Mouse (Mus musculus) neutrophil, adult 59 days (primary cell): ENCODE data around the gene Nradd. TPM values are rescaled to one million over a fixed set of nuclear protein-coding genes. Genes with fewer than 3 reads are reported as not detected.

Source experiments
- total RNA-seq, 2 experiments: library from RNA; stranded (reverse); gene quantifications; 1 replicate in 1 of 2; 2 replicates in 1 of 2; pipeline ENCODE4 v1.2.4; 2023

Nradd gene
- 10 to 100 TPM in 1 of 2 experiments, 1 to 10 TPM in 1; 9.9 to 13.9 TPM for total RNA-seq

GRCm38 (mm10) chr9:110624361-110625166 lies at the start of gene Nradd:
Gene Nradd (minus strand): TSS chr9:110624452.

GRCm38 (mm10) chr9:110656249-110657221 lies 32.3 kb upstream of the Nradd start, which contains the start of gene Ccdc12:
Gene Ccdc12 (plus strand): TSS chr9:110656503.

GRCm38 (mm10) chr9:110653655-110654461 lies 29.6 kb upstream of the Nradd start, which contains the start of gene Nbeal2:
Gene Nbeal2 (minus strand): TSS chr9:110654161.

Other genes starting within 250 kb of the Nradd start
- 10 to 100 TPM; 48.2 to 55.8 TPM for gene Ptpn23, start 216.2 kb downstream of the Nradd start, total RNA-seq
- over 10,000 TPM; 14,230 to 18,632 TPM for gene Ngp, start 204.7 kb downstream of the Nradd start, total RNA-seq
- 10 to 100 TPM; 34.7 to 37.9 TPM for gene Klhl18, start 147.8 kb downstream of the Nradd start, total RNA-seq
- gene Kif9, start 147.5 kb downstream of the Nradd start, total RNA-seq = under 1 TPM; 0.44 to 0.56 TPM
- 100 to 1,000 TPM in 1 of 2 experiments, 10 to 100 TPM in 1; 98.0 to 112 TPM for gene Setd2, start 91.9 kb downstream of the Nradd start, total RNA-seq
- 100 to 1,000 TPM; 290 to 330 TPM for gene Nbeal2, start 29.7 kb upstream of the Nradd start, total RNA-seq
- gene Ccdc12, start 32.1 kb upstream of the Nradd start, total RNA-seq = 100 to 1,000 TPM; 147 TPM
- gene Myl3, start 117.4 kb upstream of the Nradd start, total RNA-seq = not detected
- gene Pth1r, start 122.7 kb upstream of the Nradd start, total RNA-seq = under 1 TPM; 0.44 to 0.56 TPM
- gene Prss42, start 173.7 kb upstream of the Nradd start, total RNA-seq = not detected
- gene Prss44, start 189.5 kb upstream of the Nradd start, total RNA-seq = not detected
- gene Prss43, start 202.2 kb upstream of the Nradd start, total RNA-seq = not detected
- not detected for gene Prss45, start 210.1 kb upstream of the Nradd start, total RNA-seq
- gene Prss46, start 220.1 kb upstream of the Nradd start, total RNA-seq = not detected
- 1 to 10 TPM in 1 of 2 experiments, not detected in 1; 2.2 TPM for gene Prss50, start 233.5 kb upstream of the Nradd start, total RNA-seq